Mouse (Mus musculus) liver, embryonic 15.5 days (tissue): ENCODE results near the gene Gtf3a. TPM values are rescaled to one million over a fixed set of nuclear protein-coding genes. Genes with fewer than 3 reads are reported as not detected.
A peak's percentile ranks its signal among the peaks of the same experiment; 100 is the strongest.
"Not testable (repeated sequence)": the region's sequence is repeated elsewhere in the genome, so short reads cannot be mapped to it uniquely, and the experiment has no call there.

Experiments used
- ATAC-seq: fragments of 200-750 bp; cut with Nextera tagmentation; 2 replicates; pipeline ENCODE4 v1.8.0; 2017; ENCODE audit warnings: moderate number of reproducible peaks, mild to moderate bottlenecking, moderate library complexity; ENCODE audit not compliant: insufficient read depth
- H3K27ac ChIP-seq: fragments of 300-500 bp; sonication (generic); replicated peaks from 2 replicates; pipeline ENCODE4 v1.5.1; 2015; ENCODE audit warnings: mild to moderate bottlenecking, inconsistent platforms
- H3K27me3 ChIP-seq: fragments of 300-500 bp; sonication (generic); 2 replicates; pipeline ENCODE4 v1.6.1; 2015; ENCODE audit warnings: mild to moderate bottlenecking, inconsistent platforms
- H3K36me3 ChIP-seq: fragments of 300-500 bp; sonication (generic); replicated peaks from 2 replicates; pipeline ENCODE4 v1.6.1; 2015; ENCODE audit warnings: moderate library complexity, mild to moderate bottlenecking, inconsistent platforms
- H3K4me1 ChIP-seq: fragments of 300-500 bp; sonication (generic); replicated peaks from 2 replicates; pipeline ENCODE4 v1.6.1; 2015; ENCODE audit warnings: inconsistent platforms
- H3K4me2 ChIP-seq: fragments of 300-500 bp; sonication (generic); 2 replicates; pipeline ENCODE4 v1.6.1; 2015; ENCODE audit warnings: moderate library complexity, mild to moderate bottlenecking, inconsistent platforms
- H3K4me3 ChIP-seq: fragments of 300-500 bp; sonication (generic); replicated peaks from 2 replicates; pipeline ENCODE4 v1.5.1; 2015; ENCODE audit warnings: mild to moderate bottlenecking, inconsistent platforms
- H3K9ac ChIP-seq: fragments of 300-500 bp; sonication (generic); 2 replicates; pipeline ENCODE4 v1.6.1; 2015; ENCODE audit warnings: moderate library complexity, mild to moderate bottlenecking, inconsistent platforms
- H3K9me3 ChIP-seq: fragments of 300-500 bp; sonication (generic); replicated peaks from 2 replicates; pipeline ENCODE4 v1.6.1; 2016; ENCODE audit warnings: inconsistent platforms
- WGBS: fragments of 180-500 bp; shearing (Covaris S2); methylation state at CpG from one replicate; pipeline ENCODE4 v1.1.7; 2015; ENCODE audit warnings: mixed read lengths; ENCODE audit not compliant: insufficient replicate concordance; 5-methylcytosine and 5-hydroxymethylcytosine counted together
- polyA plus RNA-seq: library from polyadenylated mRNA; unstranded; fragments of >200 nt; fragmentation: Nextera tagmentation; extraction: Ambion mirVana; gene quantifications from 2 replicates; pipeline ENCODE4 v1.2.1, GENCODE M21; 2015

Gene Gtf3a
- polyA plus RNA-seq, 1 experiment from 2014 or later = 47.4 TPM

DNA sequence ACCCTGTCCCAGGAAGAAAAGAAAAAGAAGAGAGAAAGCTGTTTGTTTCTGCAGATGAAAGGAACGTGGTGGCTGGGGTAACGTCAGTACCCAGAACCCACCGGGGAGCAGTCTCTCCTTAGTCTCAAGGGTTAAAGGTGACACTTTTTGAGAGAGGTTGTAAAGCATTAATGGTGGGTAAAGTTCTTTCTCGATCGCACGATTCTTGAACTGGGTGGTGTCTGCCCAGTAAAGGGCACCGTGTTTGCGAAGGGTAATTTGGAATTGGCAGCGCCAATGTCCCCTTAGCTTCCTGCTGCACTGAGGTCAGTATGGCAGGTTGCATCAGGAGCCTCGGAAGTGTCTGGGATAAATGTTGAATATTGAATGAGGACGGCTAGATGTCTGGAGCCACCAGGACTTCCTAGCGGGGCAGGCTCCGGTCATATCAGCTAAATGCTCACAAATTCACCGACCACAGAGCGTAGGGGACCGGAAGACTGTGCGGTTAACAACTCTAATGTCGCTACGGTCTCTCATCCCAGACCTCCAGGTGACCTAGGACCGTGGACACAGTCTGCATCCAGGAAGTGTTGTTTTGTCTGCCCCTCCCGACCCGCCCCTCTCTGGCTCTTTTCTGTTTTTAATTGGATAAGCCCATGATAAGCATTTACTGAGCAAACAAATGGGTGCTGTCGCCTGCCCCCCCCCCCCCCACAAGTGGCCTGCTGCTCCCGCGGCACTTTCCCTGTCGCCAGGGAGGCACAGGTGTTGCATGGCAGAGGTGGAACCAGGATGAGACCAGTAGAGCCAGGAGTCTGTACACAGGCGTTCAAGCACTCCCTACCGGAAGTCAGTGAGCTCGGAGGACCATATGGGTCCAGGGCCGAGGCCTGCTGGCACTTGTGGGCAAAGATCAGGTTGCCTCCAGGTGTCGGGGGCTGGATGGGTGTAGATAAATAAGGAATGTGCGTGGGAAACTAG lies 10.6 kb upstream of the Gtf3a start:
- no peaks in the 10 kb centered on the region for H3K27me3 ChIP-seq
- no peak overlapping the region for H3K27ac ChIP-seq
- H3K36me3 ChIP-seq = no peaks in the 10 kb centered on the region
- ATAC-seq = no peak
- no peak overlapping the region for H3K4me3 ChIP-seq
- H3K9me3 ChIP-seq = no peaks in the 10 kb centered on the region
- H3K4me2 ChIP-seq = no peak overlapping the region
- WGBS = 67% methylated on average over 32 of the region's 32 CpGs
- no peaks in the 10 kb centered on the region for H3K4me1 ChIP-seq
- H3K9ac ChIP-seq = no peak overlapping the region

DNA sequence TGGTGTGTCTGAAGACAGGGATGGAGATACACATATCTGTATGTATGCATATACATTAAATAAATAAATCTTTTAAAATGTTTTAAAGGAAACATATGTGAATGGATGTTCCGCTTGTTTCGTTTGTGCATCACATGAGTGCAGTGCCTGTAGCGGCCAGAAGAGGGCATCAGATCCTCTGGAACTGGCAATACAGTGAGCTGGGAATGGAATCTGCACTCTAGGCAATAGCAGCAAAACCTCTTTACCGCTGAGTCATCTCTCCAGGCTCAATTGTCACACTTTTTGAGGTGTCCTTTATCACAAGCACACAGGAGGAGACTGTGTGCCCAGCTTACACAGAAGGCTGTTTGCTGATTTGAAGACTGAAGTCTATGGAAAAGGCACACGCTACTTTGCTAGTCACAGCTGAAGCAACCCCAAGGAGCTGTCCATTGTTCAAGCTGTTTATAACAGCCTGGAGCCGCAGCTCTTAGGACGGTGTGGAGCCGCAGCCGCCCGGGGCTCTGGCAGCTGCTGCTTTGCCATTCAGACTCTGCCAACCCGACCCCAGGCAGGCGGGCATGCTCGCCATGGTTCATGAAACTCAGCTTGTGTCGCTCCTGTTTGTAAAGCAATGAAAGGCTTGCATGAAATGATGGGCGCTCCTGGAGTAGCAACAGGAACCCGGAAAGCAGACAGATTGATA lies 9.2 kb upstream of the Gtf3a start:
- Histone ChIP-seq H3K27me3 (no peaks in the 10 kb centered on the region), H3K4me3 (no peak overlapping the region), H3K4me1 (no peaks in the 10 kb centered on the region), H3K27ac (no peak overlapping the region), H3K9me3 (no peaks in the 10 kb centered on the region), H3K4me2 (no peak overlapping the region), H3K36me3 (no peaks in the 10 kb centered on the region), H3K9ac (no peak overlapping the region)
- 72% methylated on average over 16 of the region's 16 CpGs for WGBS
- ATAC-seq = no peak

DNA sequence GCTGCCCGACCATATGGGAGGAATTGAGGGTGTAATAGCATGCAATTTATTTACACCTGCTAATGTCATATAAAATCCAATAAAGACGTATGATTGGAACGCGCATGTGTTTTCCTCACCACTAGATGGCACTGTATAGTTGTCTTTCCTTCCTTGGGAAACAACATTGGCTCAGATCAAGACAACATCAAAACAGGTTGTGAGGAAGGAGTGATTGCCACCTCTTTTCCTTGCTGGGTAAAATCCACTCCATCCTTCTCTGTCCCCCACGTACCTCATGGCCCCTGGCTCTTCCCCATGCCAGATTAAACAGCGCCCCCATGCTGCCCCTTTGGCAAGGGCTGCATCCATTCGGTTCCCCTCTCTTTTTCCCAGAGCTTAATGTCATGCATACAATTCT lies 8.2 kb upstream of the Gtf3a start:
- 24% methylated on average over 7 of the region's 7 CpGs for WGBS
- ATAC-seq = no peak
- H3K27ac ChIP-seq = no peak overlapping the region
- H3K36me3 ChIP-seq = no peaks in the 10 kb centered on the region
- H3K4me1 ChIP-seq = no peaks in the 10 kb centered on the region
- no peak overlapping the region for H3K9ac ChIP-seq
- no peaks in the 10 kb centered on the region for H3K27me3 ChIP-seq
- H3K9me3 ChIP-seq = no peaks in the 10 kb centered on the region
- no peak overlapping the region for H3K4me3 ChIP-seq
- H3K4me2 ChIP-seq = no peak overlapping the region

DNA sequence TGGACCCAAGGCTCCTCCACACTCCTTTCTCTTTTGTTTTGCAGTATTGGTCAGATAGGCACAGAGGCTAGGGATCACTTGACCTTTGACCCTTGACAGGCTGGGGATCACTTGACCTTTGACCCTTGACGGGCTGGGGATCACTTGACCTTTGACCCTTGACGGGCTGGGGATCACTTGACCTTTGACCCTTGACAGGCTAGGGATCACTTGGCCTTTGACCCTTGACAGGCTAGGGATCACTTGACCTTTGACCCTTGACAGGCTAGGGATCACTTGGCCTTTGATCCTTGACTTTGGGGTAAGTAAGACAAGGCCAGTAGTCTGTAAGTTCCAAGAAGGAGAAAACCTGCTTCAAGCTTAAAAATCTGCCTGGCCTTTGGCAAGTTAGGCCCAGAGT lies 6.5 kb upstream of the Gtf3a start:
- H3K4me3 ChIP-seq, H3K9me3 ChIP-seq, H3K27ac ChIP-seq, ATAC-seq, H3K36me3 ChIP-seq, H3K9ac ChIP-seq, H3K27me3 ChIP-seq, H3K4me1 ChIP-seq, H3K4me2 ChIP-seq: not testable (repeated sequence)
- 32% methylated on average over 2 of the region's 2 CpGs for WGBS

DNA sequence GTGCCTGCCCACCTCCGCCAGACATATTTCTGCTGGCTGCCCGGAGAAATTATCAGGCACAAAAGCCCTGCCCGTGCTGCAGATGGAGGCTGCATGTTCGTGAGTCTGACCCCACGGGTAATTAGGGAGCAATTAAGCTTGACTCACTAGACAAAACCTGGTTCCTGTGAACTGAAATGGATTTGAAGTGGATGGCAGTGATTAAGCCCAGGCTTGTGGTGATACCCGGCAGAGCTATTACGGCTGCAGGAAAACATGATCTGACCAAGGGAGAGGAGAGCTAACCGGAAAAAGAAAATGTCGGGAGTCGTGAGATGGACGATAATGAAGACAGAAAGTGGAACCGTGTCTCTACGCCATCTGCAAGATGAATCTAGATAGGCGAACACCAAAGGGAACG lies 5.5 kb upstream of the Gtf3a start:
- Histone ChIP-seq H3K4me2 (no peak overlapping the region), H3K27ac (no peak overlapping the region), H3K4me1 (peaks cover 9% of the 10 kb centered on the region), H3K36me3 (no peaks in the 10 kb centered on the region), H3K9me3 (no peaks in the 10 kb centered on the region), H3K27me3 (no peaks in the 10 kb centered on the region), H3K9ac (no peak overlapping the region), H3K4me3 (no peak overlapping the region)
- no peak for ATAC-seq
- 69% methylated on average over 15 of the region's 15 CpGs for WGBS

DNA sequence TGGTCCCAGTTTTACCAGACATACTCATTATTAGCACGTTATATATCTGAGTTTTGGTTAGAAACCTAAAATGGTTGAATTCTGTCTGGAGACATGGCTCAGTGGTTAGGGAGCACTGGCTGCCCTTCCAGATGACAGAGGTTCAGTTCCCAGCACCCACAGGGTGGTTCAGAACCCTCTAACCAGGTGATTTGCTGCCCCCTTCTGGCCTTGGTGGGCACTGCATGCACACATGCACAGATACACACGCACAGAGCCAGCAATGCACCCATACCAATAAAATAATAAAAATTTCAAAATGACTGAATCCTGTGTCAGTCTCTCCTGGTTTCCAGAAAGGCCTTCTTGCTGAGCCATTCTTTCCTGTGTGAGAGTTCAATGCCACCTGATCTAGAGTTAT lies 3.9 kb upstream of the Gtf3a start:
- Histone ChIP-seq H3K4me3 (no peak overlapping the region), H3K4me1 (peaks cover 21% of the 10 kb centered on the region), H3K4me2 (no peak overlapping the region), H3K27ac (no peak overlapping the region), H3K9ac (no peak overlapping the region), H3K27me3 (no peaks in the 10 kb centered on the region), H3K9me3 (no peaks in the 10 kb centered on the region), H3K36me3 (no peaks in the 10 kb centered on the region)
- 89% methylated on average over 2 of the region's 2 CpGs for WGBS
- ATAC-seq = no peak

DNA sequence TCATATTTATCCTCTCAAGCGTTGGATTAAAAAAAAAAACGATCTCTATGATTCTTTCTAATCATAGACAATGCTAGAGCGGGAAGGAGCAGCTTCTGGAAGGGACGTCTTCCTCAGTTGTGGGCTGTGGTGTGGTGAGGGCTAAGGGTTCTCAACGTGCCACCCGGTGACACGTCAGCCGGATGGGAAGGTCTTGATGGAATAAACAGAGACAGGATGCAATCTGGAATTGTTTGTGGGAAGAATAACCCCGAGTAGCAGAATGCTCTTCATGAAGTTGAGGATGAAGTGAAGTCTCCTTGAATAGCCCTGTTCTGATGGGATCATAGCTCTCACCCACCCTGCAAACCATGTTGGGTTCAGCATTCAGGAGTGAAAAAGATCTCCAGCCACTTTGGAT lies 1.8 kb upstream of the Gtf3a start:
- Histone ChIP-seq H3K4me1 (peaks cover 32% of the 10 kb centered on the region), H3K27me3 (no peaks in the 10 kb centered on the region), H3K9ac (no peak overlapping the region), H3K4me3 (no peak overlapping the region), H3K9me3 (no peaks in the 10 kb centered on the region), H3K27ac (no peak overlapping the region), H3K4me2 (no peak overlapping the region), H3K36me3 (peaks cover 14% of the 10 kb centered on the region)
- 69% methylated on average over 9 of the region's 9 CpGs for WGBS
- ATAC-seq = no peak

DNA sequence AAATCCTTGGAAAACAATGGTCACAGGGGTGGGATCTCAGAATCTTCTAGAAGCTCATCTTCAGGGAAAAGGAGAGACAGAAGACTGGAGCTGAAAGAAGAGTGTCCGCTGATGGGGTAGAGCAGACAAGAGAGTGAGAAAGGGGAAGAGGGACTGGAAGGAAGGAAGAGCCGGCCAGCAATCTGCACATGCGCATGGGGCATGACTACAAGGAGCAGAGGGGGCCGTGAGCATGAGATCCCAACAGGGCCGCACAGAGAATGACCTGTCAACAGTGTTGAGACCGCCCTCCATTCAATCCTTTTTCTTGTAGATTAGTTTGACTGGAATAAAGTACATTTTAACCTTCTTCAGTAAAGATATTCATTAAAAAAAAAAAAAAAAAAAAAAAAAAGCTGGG lies 960 bp upstream of the Gtf3a start:
- no peak overlapping the region for H3K27ac ChIP-seq
- H3K9ac ChIP-seq = no peak overlapping the region
- H3K36me3 ChIP-seq = peaks cover 22% of the 10 kb centered on the region
- no peak for ATAC-seq
- H3K9me3 ChIP-seq = no peaks in the 10 kb centered on the region
- H3K4me1 ChIP-seq = peaks cover 32% of the 10 kb centered on the region
- peak overlapping the region; percentile 82; the same call in 1 of the 2 replicates for H3K4me3 ChIP-seq
- WGBS = 30% methylated on average over 6 of the region's 6 CpGs
- H3K27me3 ChIP-seq = no peaks in the 10 kb centered on the region
- H3K4me2 ChIP-seq = peak overlapping the region; percentile 96

DNA sequence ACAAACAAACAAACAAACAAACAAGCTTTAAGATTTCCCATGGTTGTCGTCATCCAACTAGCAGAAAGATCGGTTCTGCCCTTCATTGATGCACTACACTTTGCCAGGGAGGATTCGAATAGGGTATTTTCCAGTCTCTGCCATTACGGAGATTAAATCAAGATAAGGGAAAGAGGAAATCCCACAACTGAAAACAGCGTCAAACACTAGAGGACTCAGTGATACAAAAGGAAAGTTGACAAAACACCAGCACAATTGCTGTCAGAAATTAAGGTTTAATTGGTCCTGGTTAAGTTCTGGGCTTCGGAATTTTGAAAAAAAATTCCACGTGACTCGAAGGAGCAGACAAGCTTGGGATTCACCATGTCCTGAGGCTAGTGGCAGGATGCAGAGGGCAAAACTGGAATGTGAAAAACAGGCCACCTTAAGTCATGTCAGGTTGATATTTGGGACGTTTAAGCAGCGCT lies 383 bp upstream of the Gtf3a start:
- 11% methylated on average over 10 of the region's 10 CpGs for WGBS
- H3K4me1 ChIP-seq = peaks cover 32% of the 10 kb centered on the region
- peak overlapping the region; percentile 82 for H3K4me3 ChIP-seq
- no peaks in the 10 kb centered on the region for H3K27me3 ChIP-seq
- peaks cover 28% of the 10 kb centered on the region for H3K36me3 ChIP-seq
- H3K9ac ChIP-seq = peak overlapping the region; percentile 77
- peak overlapping the region; percentile 85; the same call in 1 of the 2 replicates for H3K27ac ChIP-seq
- H3K4me2 ChIP-seq = peak overlapping the region; percentile 96
- no peaks in the 10 kb centered on the region for H3K9me3 ChIP-seq
- ATAC-seq = no peak

DNA sequence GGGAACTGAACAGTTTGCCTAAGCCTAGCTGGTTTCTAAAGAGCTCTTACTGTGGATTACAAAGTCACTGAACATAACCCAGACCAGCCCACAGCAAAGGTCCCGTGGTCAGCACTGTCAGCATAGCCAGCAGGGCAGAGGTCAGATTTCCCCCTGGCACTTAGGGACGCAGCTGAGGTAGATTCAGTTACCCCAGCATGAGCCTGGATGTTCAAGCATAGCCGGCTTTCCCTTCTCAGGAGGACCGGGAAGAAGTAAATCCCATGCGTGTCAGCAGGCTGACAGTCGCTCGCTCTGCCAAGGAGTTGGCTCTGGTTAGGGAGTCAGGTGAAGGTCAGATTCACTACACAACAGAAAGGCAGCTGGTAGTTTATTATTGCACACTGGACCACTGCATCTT lies 6.1 kb downstream of the Gtf3a start:
- H3K4me1 ChIP-seq = peaks cover 25% of the 10 kb centered on the region
- H3K9me3 ChIP-seq = no peaks in the 10 kb centered on the region
- no peak overlapping the region for H3K27ac ChIP-seq
- WGBS = 86% methylated on average over 7 of the region's 7 CpGs
- no peak for ATAC-seq
- no peak overlapping the region for H3K4me3 ChIP-seq
- no peak overlapping the region for H3K9ac ChIP-seq
- H3K4me2 ChIP-seq = no peak overlapping the region
- peaks cover 90% of the 10 kb centered on the region for H3K36me3 ChIP-seq
- H3K27me3 ChIP-seq = no peaks in the 10 kb centered on the region

DNA sequence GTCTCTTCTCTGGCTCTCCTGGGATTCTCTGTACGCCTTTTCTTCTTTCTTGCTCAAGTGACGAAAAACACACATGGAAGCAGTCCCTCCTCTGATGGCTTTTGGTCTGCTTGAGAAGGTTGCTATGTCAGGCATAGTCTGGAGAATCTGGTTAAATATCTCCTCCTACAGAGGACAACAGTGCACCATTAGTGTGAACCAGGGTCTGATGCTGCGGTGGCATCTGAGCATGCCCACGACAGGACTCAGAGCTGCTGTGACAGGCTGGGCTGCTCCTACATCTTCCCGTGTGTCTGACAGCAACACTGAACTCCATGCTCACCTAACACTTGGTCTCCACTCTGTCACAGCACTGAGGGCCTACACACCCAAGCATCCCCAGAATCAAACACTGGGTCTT lies 7.2 kb downstream of the Gtf3a start:
- H3K27ac ChIP-seq = no peak overlapping the region
- ATAC-seq = no peak
- H3K4me3 ChIP-seq = no peak overlapping the region
- no peaks in the 10 kb centered on the region for H3K9me3 ChIP-seq
- H3K27me3 ChIP-seq = no peaks in the 10 kb centered on the region
- H3K9ac ChIP-seq = no peak overlapping the region
- WGBS = 79% methylated on average over 5 of the region's 5 CpGs
- H3K4me2 ChIP-seq = no peak overlapping the region
- peaks cover 14% of the 10 kb centered on the region; the same call in 1 of the 2 replicates for H3K4me1 ChIP-seq
- H3K36me3 ChIP-seq = peaks cover 89% of the 10 kb centered on the region
